14 mouse cellular contexts compared by ENCODE assay signal in genomic region chr12:88784199-88785147, GRCm38 (mm10).
A peak's percentile ranks its signal among the peaks of the same experiment; 100 is the strongest.
DNase-seq lines count a peak whose midpoint lies in the region; ATAC-seq lines count a peak whose summit lies in the region.
"Had no signal": no experiment of that assay in that cellular context is flagged by ENCODE, and none has a peak within 500 bp of the region (broad histone marks: within the 10 kb centered on the region; RNA-seq: fewer than 3 reads in every experiment).

No protein-coding gene starts in this region.

- H3K27ac ChIP-seq in kidney, embryonic 16.5 days (ENCODE audit: low read length) = no peak overlapping the region
- H3K27ac ChIP-seq in forebrain, embryonic 12.5 days = peak overlapping the region; percentile 89
- no peak overlapping the region for H3K27ac ChIP-seq in hindbrain, embryonic 16.5 days (ENCODE audit: low read depth, low read length)
- peak overlapping the region; percentile 81 for H3K27ac ChIP-seq in neural tube, embryonic 13.5 days (replicated peaks)
- H3K27ac ChIP-seq: embryonic facial prominence, embryonic 13.5 days; stomach, embryonic 15.5 days had no signal

- no peaks in the 10 kb centered on the region for H3K36me3 ChIP-seq in kidney, embryonic 16.5 days (ENCODE audit: insufficient read depth, low read length)
- H3K36me3 ChIP-seq in forebrain, embryonic 12.5 days (replicated peaks) = no peaks in the 10 kb centered on the region
- H3K36me3 ChIP-seq in hindbrain, embryonic 16.5 days (ENCODE audit: control insufficient read depth, insufficient read depth, low read length) = no peaks in the 10 kb centered on the region
- no peaks in the 10 kb centered on the region for H3K36me3 ChIP-seq in neural tube, embryonic 13.5 days
- H3K36me3 ChIP-seq: embryonic facial prominence, embryonic 13.5 days; stomach, embryonic 15.5 days had no signal

- no peak overlapping the region for H3K4me3 ChIP-seq in kidney, embryonic 16.5 days (ENCODE audit: low read length)
- no peak overlapping the region for H3K4me3 ChIP-seq in forebrain, embryonic 12.5 days (replicated peaks)
- no peak overlapping the region for H3K4me3 ChIP-seq in hindbrain, embryonic 16.5 days (ENCODE audit: low read length)
- no peak overlapping the region for H3K4me3 ChIP-seq in neural tube, embryonic 13.5 days
- H3K4me3 ChIP-seq: embryonic facial prominence, embryonic 13.5 days; myocyte; stomach, embryonic 15.5 days had no signal

- WGBS in kidney, embryonic 16.5 days = 41% methylated on average over 10 of the region's 10 CpGs
- 24% methylated on average over 10 of the region's 10 CpGs for WGBS in forebrain, embryonic 12.5 days
- 32% methylated on average over 10 of the region's 10 CpGs for WGBS in hindbrain, embryonic 16.5 days
- 23% methylated on average over 10 of the region's 10 CpGs for WGBS in neural tube, embryonic 13.5 days

- H3K9me3 ChIP-seq in kidney, embryonic 16.5 days (ENCODE audit: low read length) = no peaks in the 10 kb centered on the region
- H3K9me3 ChIP-seq in forebrain, embryonic 12.5 days = no peaks in the 10 kb centered on the region
- no peaks in the 10 kb centered on the region for H3K9me3 ChIP-seq in hindbrain, embryonic 16.5 days (ENCODE audit: control insufficient read depth, low read length)
- H3K9me3 ChIP-seq in neural tube, embryonic 13.5 days = no peaks in the 10 kb centered on the region
- H3K9me3 ChIP-seq: embryonic facial prominence, embryonic 13.5 days; stomach, embryonic 15.5 days had no signal

- H3K4me2 ChIP-seq in kidney, embryonic 16.5 days (replicated peaks; ENCODE audit: low read depth, low read length) = no peak overlapping the region
- peak overlapping the region; percentile 11; the same call in 1 of the 2 replicates for H3K4me2 ChIP-seq in forebrain, embryonic 12.5 days
- H3K4me2 ChIP-seq in hindbrain, embryonic 16.5 days (ENCODE audit: low read length) = no peak overlapping the region
- H3K4me2 ChIP-seq in neural tube, embryonic 13.5 days = peak overlapping the region; percentile 29
- H3K4me2 ChIP-seq: embryonic facial prominence, embryonic 13.5 days; heart, embryonic 11.5 days; stomach, embryonic 15.5 days had no signal

- no peak for DNase-seq in kidney, postnatal 25 days
- DNase-seq in cerebellum, postnatal 14 days = no peak
- DNase-seq in adrenal gland, postnatal 36 days = no peak
- DNase-seq: kidney, postnatal 4 days had no signal

- no peak overlapping the region for H3K9ac ChIP-seq in kidney, embryonic 16.5 days (replicated peaks; ENCODE audit: low read length)
- no peak overlapping the region for H3K9ac ChIP-seq in forebrain, embryonic 12.5 days
- H3K9ac ChIP-seq in hindbrain, embryonic 16.5 days (ENCODE audit: low read depth, low read length) = peak overlapping the region; percentile 27; the same call in 1 of the 2 replicates
- H3K9ac ChIP-seq in neural tube, embryonic 13.5 days = 0 out of 2 replicates have a peak overlapping the region, but pooled peaks have one; percentile 31
- H3K9ac ChIP-seq: embryonic facial prominence, embryonic 13.5 days; stomach, embryonic 15.5 days had no signal

- H3K27me3 ChIP-seq in kidney, embryonic 16.5 days (ENCODE audit: insufficient read depth, low read length) = no peaks in the 10 kb centered on the region
- no peaks in the 10 kb centered on the region for H3K27me3 ChIP-seq in forebrain, embryonic 12.5 days
- H3K27me3 ChIP-seq in hindbrain, embryonic 16.5 days (replicated peaks; ENCODE audit: control insufficient read depth, insufficient read depth, low read length) = no peaks in the 10 kb centered on the region
- H3K27me3 ChIP-seq in neural tube, embryonic 13.5 days = no peaks in the 10 kb centered on the region
- H3K27me3 ChIP-seq: embryonic facial prominence, embryonic 13.5 days; stomach, embryonic 15.5 days had no signal

- no peaks in the 10 kb centered on the region for H3K4me1 ChIP-seq in kidney, embryonic 16.5 days (ENCODE audit: insufficient read depth, low read length)
- peaks cover 18% of the 10 kb centered on the region for H3K4me1 ChIP-seq in forebrain, embryonic 12.5 days
- H3K4me1 ChIP-seq in hindbrain, embryonic 16.5 days (ENCODE audit: control insufficient read depth, insufficient read depth, low read depth, low read length) = peaks cover 7% of the 10 kb centered on the region
- peaks cover 22% of the 10 kb centered on the region for H3K4me1 ChIP-seq in neural tube, embryonic 13.5 days (replicated peaks)
- H3K4me1 ChIP-seq: embryonic facial prominence, embryonic 13.5 days; stomach, embryonic 15.5 days had no signal

- peak; percentile 27; the same call in 1 of the 2 replicates for ATAC-seq in kidney, embryonic 16.5 days (ENCODE audit: low FRiP score, low TSS enrichment)
- peak; percentile 86 for ATAC-seq in forebrain, embryonic 12.5 days (ENCODE audit: low FRiP score)
- ATAC-seq in hindbrain, embryonic 16.5 days = peak; percentile 68
- ATAC-seq in neural tube, embryonic 13.5 days (ENCODE audit: low read depth) = peak; percentile 94
- ATAC-seq in megakaryocyte progenitor cell, adult 5-6 weeks (replicated peaks; ENCODE audit: poor library complexity) = no peak
- ATAC-seq: lung, postnatal 0 days had no signal

Comparison
In these comparisons a context has a peak if more than half of its experiments do, and no peak if none do; other contexts are left out.
1. H3K27ac ChIP-seq: peak in forebrain, embryonic 12.5 days (single experiment) and neural tube, embryonic 13.5 days (single experiment); none in kidney, embryonic 16.5 days (single experiment) and hindbrain, embryonic 16.5 days (single experiment).
2. H3K4me2 ChIP-seq: peak in forebrain, embryonic 12.5 days (single experiment) and neural tube, embryonic 13.5 days (single experiment); none in kidney, embryonic 16.5 days (single experiment) and hindbrain, embryonic 16.5 days (single experiment).
3. H3K9ac ChIP-seq: peak in hindbrain, embryonic 16.5 days (single experiment) and neural tube, embryonic 13.5 days (single experiment); none in kidney, embryonic 16.5 days (single experiment) and forebrain, embryonic 12.5 days (single experiment).